Mouse (Mus musculus) brain, embryonic 18.5 days (tissue): Measurements from ENCODE around the gene Gars.

Experiments used
- DNase-seq: peaks from one replicate; pipeline ENCODE4 v3.0.0-alpha.2; 2012; ENCODE audit warnings: low read depth, low spot score

Gene Gars

GRCm38 (mm10) chr6:55093431-55094146, 55.8 kb downstream of the Gars start:
- DNase-seq, result no peak

GRCm38 (mm10) chr6:55098030-55098429, 60.2 kb downstream of the Gars start:
- DNase-seq, result no peak

GRCm38 (mm10) chr6:55098603-55099002, 60.8 kb downstream of the Gars start:
- DNase-seq, result no peak

GRCm38 (mm10) chr6:55108358-55108757, 70.6 kb downstream of the Gars start:
- no peak for DNase-seq

DNA sequence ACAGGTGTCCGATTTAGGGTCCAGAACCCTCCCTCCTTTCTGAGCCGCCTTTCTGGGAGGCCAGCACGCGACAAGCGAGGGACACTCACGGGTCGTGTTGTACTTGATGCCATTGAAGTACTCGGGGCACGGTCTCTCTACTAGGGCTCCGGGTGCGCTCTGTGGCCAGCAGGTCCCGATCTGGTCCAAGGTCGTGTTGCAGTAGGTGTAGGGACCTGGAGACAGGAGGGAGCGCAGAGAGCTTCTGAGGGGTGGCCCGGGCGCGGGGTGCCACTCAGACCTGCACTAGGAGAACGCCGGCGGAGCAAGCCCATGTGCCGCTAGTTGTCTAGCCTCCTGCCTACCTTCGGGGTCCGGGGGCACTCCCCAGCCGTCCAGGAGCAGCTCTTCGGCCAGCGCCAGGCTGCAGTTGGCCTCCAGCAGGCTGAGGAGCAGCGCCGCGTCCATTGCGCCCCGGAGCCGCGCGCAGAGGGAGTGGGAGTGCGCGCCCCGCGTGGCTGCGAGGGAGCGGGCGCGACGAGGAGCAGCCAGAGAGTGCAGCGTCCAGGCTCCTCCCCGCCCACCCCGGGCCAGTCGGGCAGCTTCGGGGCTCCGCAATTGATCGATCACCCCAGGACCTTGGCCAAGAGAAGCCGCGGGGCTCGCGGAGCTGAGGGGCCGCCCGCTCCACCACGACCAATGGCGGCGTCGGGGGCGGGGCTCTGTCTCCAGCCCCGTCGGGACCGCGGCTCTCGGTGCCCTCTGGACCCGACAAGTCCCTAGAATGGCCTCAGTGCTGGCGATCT, 79.7 kb downstream of the Gars start:
- DNase-seq, result no peak

DNA sequence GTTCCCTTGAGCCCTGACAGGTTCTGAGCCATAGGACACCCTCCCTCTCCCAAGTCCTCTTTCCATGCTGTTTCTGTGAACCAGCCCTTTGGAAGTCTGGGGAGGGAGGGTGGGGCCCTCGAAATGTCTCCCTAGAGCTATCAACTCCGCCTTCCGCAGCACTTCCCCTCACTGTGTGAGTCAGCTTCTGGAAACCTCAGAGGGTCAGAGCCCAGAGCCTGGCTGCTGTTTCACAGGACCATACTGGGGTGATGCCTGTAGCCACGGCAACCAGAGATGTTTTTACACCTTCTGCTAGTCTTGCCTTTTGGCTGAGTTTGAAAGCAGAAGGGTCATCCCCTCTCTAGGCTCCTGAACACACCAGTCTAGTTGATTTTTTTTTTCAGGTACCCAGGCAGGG, 85.2 kb downstream of the Gars start:
- no peak for DNase-seq

GRCm38 (mm10) chr6:55126576-55126975, 88.8 kb downstream of the Gars start:
- no peak for DNase-seq

DNA sequence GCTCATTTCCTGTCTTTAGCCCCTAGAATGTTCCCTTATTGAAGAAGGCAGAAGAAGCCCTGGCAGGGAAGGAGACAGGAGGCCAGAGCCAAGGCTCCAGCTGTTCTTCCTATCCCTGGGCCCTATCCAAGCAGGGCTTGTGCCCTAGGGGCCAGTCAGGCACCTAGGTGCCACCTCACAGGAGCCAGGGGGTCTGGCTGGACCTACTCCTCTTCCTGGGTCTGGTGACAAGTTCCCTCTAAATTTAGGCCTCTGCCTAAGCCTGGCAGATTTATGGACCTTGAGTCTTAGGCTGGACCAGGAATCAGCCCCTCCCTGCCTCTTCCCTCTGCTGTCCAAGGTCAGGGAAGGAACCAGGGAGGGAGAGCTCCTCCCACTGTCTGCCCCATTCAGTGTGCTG, 90.6 kb downstream of the Gars start:
- no peak for DNase-seq
